Mouse (Mus musculus) embryonic facial prominence, embryonic 10.5 days (tissue): ENCODE measurements around the gene Selenoh. TPM values are rescaled to one million over a fixed set of nuclear protein-coding genes. Genes with fewer than 3 reads are reported as not detected.

Experiments
- DNase-seq: peaks from one replicate; pipeline ENCODE4 v3.0.0-alpha.2; 2017; ENCODE audit warnings: low spot score
- H3K27ac ChIP-seq: fragments of 300-500 bp; sonication (generic); replicated peaks from 2 replicates; pipeline ENCODE4 v1.5.1; 2016; ENCODE audit warnings: mild to moderate bottlenecking
- H3K27me3 ChIP-seq: fragments of 300-500 bp; sonication (generic); replicated peaks from 2 replicates; pipeline ENCODE4 v1.6.1; 2016; ENCODE audit warnings: low read depth, mild to moderate bottlenecking; ENCODE audit not compliant: poor library complexity, severe bottlenecking
- H3K36me3 ChIP-seq: fragments of 300-500 bp; sonication (generic); replicated peaks from 2 replicates; pipeline ENCODE4 v1.6.1; 2016; ENCODE audit warnings: mild to moderate bottlenecking, moderate library complexity
- H3K4me1 ChIP-seq: fragments of 300-500 bp; sonication (generic); 2 replicates; pipeline ENCODE4 v1.6.1; 2016
- H3K4me3 ChIP-seq: fragments of 300-500 bp; sonication (generic); 2 replicates; pipeline ENCODE4 v1.5.1; 2016; ENCODE audit warnings: mild to moderate bottlenecking, moderate library complexity
- H3K9me3 ChIP-seq: fragments of 300-500 bp; sonication (generic); 2 replicates; pipeline ENCODE4 v1.6.1; 2016; ENCODE audit warnings: mild to moderate bottlenecking
- WGBS: fragments of 180-500 bp; shearing (Covaris S2); methylation state at CpG from one replicate; pipeline ENCODE4 v1.1.7; 2016; 5-methylcytosine and 5-hydroxymethylcytosine counted together
- polyA plus RNA-seq: library from polyadenylated mRNA; unstranded; fragments of >200 nt; fragmentation: Nextera tagmentation; extraction: Ambion mirVana; gene quantifications from 2 replicates; pipeline ENCODE4 v1.2.1, GENCODE M21; 2016

Selenoh gene
- polyA plus RNA-seq, 1 experiment from 2014 or later, result 505 TPM

GRCm38 (mm10) chr2:84660253-84660652 is 10.3 kb downstream of the Selenoh start:
- Histone ChIP-seq H3K4me3 (no peak overlapping the region), H3K9me3 (peaks cover 4% of the 10 kb centered on the region; the same call in 1 of the 2 replicates), H3K27ac (no peak overlapping the region), H3K36me3 (no peaks in the 10 kb centered on the region), H3K4me1 (no peaks in the 10 kb centered on the region), H3K27me3 (no peaks in the 10 kb centered on the region)
- 68% methylated on average over 3 of the region's 3 CpGs for WGBS
- no peak for DNase-seq

GRCm38 (mm10) chr2:84658806-84659205 is 11.8 kb downstream of the Selenoh start, which contains the start of gene Btbd18:
Btbd18 (plus strand) TSS chr2:84659079.
- Histone ChIP-seq H3K36me3 (no peaks in the 10 kb centered on the region), H3K27me3 (no peaks in the 10 kb centered on the region), H3K4me3 (no peak within 1 kb of the TSS), H3K4me1 (no peaks in the 10 kb centered on the region), H3K9me3 (peaks cover 4% of the 10 kb centered on the region; the same call in 1 of the 2 replicates), H3K27ac (no peak within 1 kb of the TSS)
- 93% methylated on average over 32 of the region's 32 CpGs for WGBS
- DNase-seq, result no peak

- Histone ChIP-seq H3K36me3 (no peaks in the 10 kb centered on the region), H3K9me3 (peaks cover 4% of the 10 kb centered on the region; the same call in 1 of the 2 replicates), H3K4me3 (no peak overlapping the region), H3K27ac (no peak overlapping the region), H3K4me1 (peaks cover 3% of the 10 kb centered on the region; the same call in 1 of the 2 replicates), H3K27me3 (no peaks in the 10 kb centered on the region)
- WGBS, result 74% methylated on average over 1 of the region's 1 CpGs
- no peak for DNase-seq
Observed at GRCm38 (mm10) chr2:84655864-84656263, 14.7 kb downstream of the Selenoh start.

- H3K9me3 ChIP-seq, result no peaks in the 10 kb centered on the region
- H3K27me3 ChIP-seq, result no peaks in the 10 kb centered on the region
- DNase-seq, result no peak
- H3K36me3 ChIP-seq, result no peaks in the 10 kb centered on the region
- peaks cover 12% of the 10 kb centered on the region for H3K4me1 ChIP-seq
- no peak overlapping the region for H3K27ac ChIP-seq
- H3K4me3 ChIP-seq, result no peak overlapping the region
Observed at GRCm38 (mm10) chr2:84653354-84653753, 17.2 kb downstream of the Selenoh start.

GRCm38 (mm10) chr2:84650464-84651195 is 19.9 kb downstream of the Selenoh start, which contains the start of gene Ctnnd1:
Ctnnd1 (minus strand) TSS chr2:84650765.
- H3K36me3 ChIP-seq, result peaks cover 17% of the 10 kb centered on the region
- H3K4me1 ChIP-seq, result peaks cover 23% of the 10 kb centered on the region
- H3K9me3 ChIP-seq, result no peaks in the 10 kb centered on the region
- DNase-seq, result peak; percentile 86
- H3K27me3 ChIP-seq, result no peaks in the 10 kb centered on the region
- H3K4me3 ChIP-seq, result peak within 1 kb of the TSS; percentile 83
- under 1% methylated on average over 15 of the region's 15 CpGs for WGBS
- peak within 1 kb of the TSS; percentile 95 for H3K27ac ChIP-seq

- Histone ChIP-seq H3K36me3 (peaks cover 18% of the 10 kb centered on the region), H3K9me3 (no peaks in the 10 kb centered on the region), H3K4me3 (peak overlapping the region; percentile 83), H3K27me3 (no peaks in the 10 kb centered on the region), H3K4me1 (peaks cover 23% of the 10 kb centered on the region), H3K27ac (peak overlapping the region; percentile 95)
- peak; percentile 56 for DNase-seq
- WGBS, result under 1% methylated on average over 10 of the region's 10 CpGs
Observed at GRCm38 (mm10) chr2:84649674-84650073, 20.9 kb downstream of the Selenoh start.

GRCm38 (mm10) chr2:84648369-84648768 is 22.2 kb downstream of the Selenoh start:
- Histone ChIP-seq H3K9me3 (no peaks in the 10 kb centered on the region), H3K27ac (peak overlapping the region; percentile 35; the same call in 1 of the 2 replicates), H3K36me3 (peaks cover 18% of the 10 kb centered on the region), H3K4me1 (peaks cover 23% of the 10 kb centered on the region), H3K4me3 (peak overlapping the region; percentile 83), H3K27me3 (no peaks in the 10 kb centered on the region)
- 51% methylated on average over 6 of the region's 6 CpGs for WGBS
- DNase-seq, result no peak

GRCm38 (mm10) chr2:84647051-84647568 is 23.5 kb downstream of the Selenoh start:
- H3K27me3 ChIP-seq, result no peaks in the 10 kb centered on the region
- H3K4me3 ChIP-seq, result peak overlapping the region; percentile 83; the same call in 1 of the 2 replicates
- no peak for DNase-seq
- WGBS, result 94% methylated on average over 6 of the region's 6 CpGs
- no peaks in the 10 kb centered on the region for H3K9me3 ChIP-seq
- peaks cover 20% of the 10 kb centered on the region for H3K36me3 ChIP-seq
- H3K27ac ChIP-seq, result no peak overlapping the region
- H3K4me1 ChIP-seq, result peaks cover 23% of the 10 kb centered on the region

GRCm38 (mm10) chr2:84646138-84646537 is 24.4 kb downstream of the Selenoh start:
- H3K27me3 ChIP-seq, result no peaks in the 10 kb centered on the region
- no peak overlapping the region for H3K4me3 ChIP-seq
- 88% methylated on average over 1 of the region's 1 CpGs for WGBS
- DNase-seq, result no peak
- H3K36me3 ChIP-seq, result peaks cover 24% of the 10 kb centered on the region
- H3K4me1 ChIP-seq, result peaks cover 20% of the 10 kb centered on the region
- no peak overlapping the region for H3K27ac ChIP-seq
- H3K9me3 ChIP-seq, result no peaks in the 10 kb centered on the region

- DNase-seq, result no peak
- Histone ChIP-seq H3K4me3 (no peak overlapping the region), H3K36me3 (peaks cover 8% of the 10 kb centered on the region), H3K27ac (no peak overlapping the region), H3K4me1 (peaks cover 34% of the 10 kb centered on the region), H3K9me3 (no peaks in the 10 kb centered on the region), H3K27me3 (no peaks in the 10 kb centered on the region)
Observed at GRCm38 (mm10) chr2:84640833-84641232, 29.7 kb downstream of the Selenoh start.

GRCm38 (mm10) chr2:84638428-84639220 is 31.9 kb downstream of the Selenoh start:
- Histone ChIP-seq H3K27me3 (no peaks in the 10 kb centered on the region), H3K9me3 (no peaks in the 10 kb centered on the region), H3K36me3 (0 out of 2 replicates have a peak, but pooled peaks cover 6% of the 10 kb centered on the region), H3K4me3 (no peak overlapping the region), H3K27ac (no peak overlapping the region), H3K4me1 (peaks cover 56% of the 10 kb centered on the region)
- no peak for DNase-seq
- WGBS, result 69% methylated on average over 5 of the region's 5 CpGs

- H3K4me3 ChIP-seq, result no peak overlapping the region
- no peaks in the 10 kb centered on the region for H3K27me3 ChIP-seq
- no peaks in the 10 kb centered on the region for H3K9me3 ChIP-seq
- H3K36me3 ChIP-seq, result 0 out of 2 replicates have a peak, but pooled peaks cover 6% of the 10 kb centered on the region
- whole genome bisulfite sequencing, result 35% methylated on average over 7 of the region's 7 CpGs
- H3K27ac ChIP-seq, result peak overlapping the region; percentile 55; the same call in 1 of the 2 replicates
- DNase-seq, result peak; percentile 32
- peaks cover 66% of the 10 kb centered on the region for H3K4me1 ChIP-seq
Observed at GRCm38 (mm10) chr2:84637452-84638165, 33.0 kb downstream of the Selenoh start.
